Mouse (Mus musculus) limb, embryonic 14.5 days (tissue): Measurements from ENCODE around the gene Vash2. TPM values are rescaled to one million over a fixed set of nuclear protein-coding genes. Genes with fewer than 3 reads are reported as not detected.
A peak's percentile ranks its signal among the peaks of the same experiment; 100 is the strongest.

ENCODE experiments used
- ATAC-seq: fragments of 200-750 bp; cut with Nextera tagmentation; 2 replicates; pipeline ENCODE4 v1.8.0; 2017; ENCODE audit warnings: low read depth, moderate number of reproducible peaks, moderate TSS enrichment; ENCODE audit not compliant: low FRiP score
- DNase-seq: peaks from one replicate; pipeline ENCODE4 v3.0.0-alpha.2; 2015; ENCODE audit warnings: low spot score
- H3K27ac ChIP-seq: fragments of 300-500 bp; sonication (generic); replicated peaks from 2 replicates; pipeline ENCODE4 v1.5.1; 2014; ENCODE audit warnings: low read depth, mild to moderate bottlenecking, low read length, moderate library complexity, mixed read lengths
- H3K27me3 ChIP-seq: fragments of 300-500 bp; sonication (generic); 2 replicates; pipeline ENCODE4 v1.6.1; 2014; ENCODE audit warnings: low read length, mixed read lengths; ENCODE audit not compliant: control insufficient read depth, insufficient read depth
- H3K36me3 ChIP-seq: fragments of 300-500 bp; sonication (generic); 2 replicates; pipeline ENCODE4 v1.6.1; 2014; ENCODE audit warnings: mild to moderate bottlenecking, low read length, moderate library complexity, mixed read lengths; ENCODE audit not compliant: control insufficient read depth, insufficient read depth
- H3K4me1 ChIP-seq: fragments of 300-500 bp; sonication (generic); 2 replicates; pipeline ENCODE4 v1.6.1; 2014; ENCODE audit warnings: antibody characterized with exemption, low read length, mixed read lengths; ENCODE audit not compliant: control insufficient read depth, insufficient read depth
- H3K4me2 ChIP-seq: fragments of 300-500 bp; sonication (generic); replicated peaks from 2 replicates; pipeline ENCODE4 v1.6.1; 2014; ENCODE audit warnings: low read depth, mild to moderate bottlenecking, low read length, moderate library complexity; ENCODE audit not compliant: severe bottlenecking
- H3K4me3 ChIP-seq: fragments of 300-500 bp; sonication (generic); replicated peaks from 2 replicates; pipeline ENCODE4 v1.5.1; 2014; ENCODE audit warnings: low read length
- H3K9ac ChIP-seq: fragments of 300-500 bp; sonication (generic); 2 replicates; pipeline ENCODE4 v1.6.1; 2014; ENCODE audit warnings: mild to moderate bottlenecking, low read depth, low read length, moderate library complexity; ENCODE audit not compliant: severe bottlenecking
- H3K9me3 ChIP-seq: fragments of 300-500 bp; sonication (generic); 2 replicates; pipeline ENCODE4 v1.6.1; 2016; ENCODE audit warnings: low read length; ENCODE audit not compliant: control insufficient read depth
- POLR2A ChIP-seq: fragments of 200-500 bp; IDR thresholded peaks from 2 replicates; pipeline ENCODE4 v1.8.0; 2012; ENCODE audit warnings: inconsistent platforms, mild to moderate bottlenecking, moderate library complexity, borderline replicate concordance; ENCODE audit not compliant: insufficient read depth, insufficient read length; ENCODE audit errors: extremely low read depth
- WGBS: fragments of 180-500 bp; shearing (Covaris S2); extraction: QIAGEN DNeasy Blood & Tissue Kit; methylation state at CpG from one replicate; pipeline ENCODE4 v1.1.7; 2014; 5-methylcytosine and 5-hydroxymethylcytosine counted together
- polyA plus RNA-seq, 2 experiments: library from polyadenylated mRNA; depleted of rRNA in 1 of 2; stranded (reverse) in 1 of 2; unstranded in 1 of 2; fragments of >200 nt; fragmentation: Nextera tagmentation in 1 of 2; extraction: Ambion mirVana in 1 of 2; gene quantifications; 2 replicates each; pipeline versions ENCODE4 v1.2.1 to v1.2.3; 2012 to 2014

The Vash2 gene
- polyA plus RNA-seq, 2 experiments, result 40.1 to 64.7 TPM

GRCm38 (mm10) chr1:190939803-190940202 lies 39.3 kb downstream of the Vash2 start:
- no peak overlapping the region for H3K4me2 ChIP-seq
- no peak for DNase-seq
- ATAC-seq, result no peak
- H3K27ac ChIP-seq, result no peak overlapping the region
- no peaks in the 10 kb centered on the region for H3K4me1 ChIP-seq
- H3K4me3 ChIP-seq, result no peak overlapping the region
- WGBS, result 97% methylated on average over 7 of the region's 7 CpGs
- no peak overlapping the region for H3K9ac ChIP-seq
- no peak for TF ChIP-seq POLR2A
- no peaks in the 10 kb centered on the region for H3K9me3 ChIP-seq
- H3K36me3 ChIP-seq, result peaks cover 85% of the 10 kb centered on the region
- H3K27me3 ChIP-seq, result no peaks in the 10 kb centered on the region

DNA sequence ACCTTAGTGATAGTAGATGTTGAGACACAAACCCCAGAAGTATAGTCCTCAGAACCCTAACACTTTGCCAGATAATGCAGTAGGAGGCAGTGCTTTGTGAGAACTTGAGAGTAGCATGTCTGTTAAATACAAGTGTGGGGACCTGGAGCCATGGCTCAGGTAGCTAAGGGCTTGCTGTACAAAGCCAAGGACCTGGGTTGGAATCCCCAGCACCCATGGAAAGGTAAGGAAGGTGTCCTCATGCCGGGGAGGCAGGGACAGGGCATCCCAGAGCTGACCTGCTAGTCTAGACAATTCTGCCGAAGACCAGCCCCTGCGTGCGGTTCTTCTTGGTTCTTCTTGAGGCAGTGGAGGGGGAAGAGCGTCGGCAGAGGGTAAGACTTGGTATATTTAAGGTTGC lies 48.9 kb downstream of the Vash2 start:
- no peak for DNase-seq
- Histone ChIP-seq H3K27ac (no peak overlapping the region), H3K27me3 (no peaks in the 10 kb centered on the region), H3K4me1 (peaks cover 17% of the 10 kb centered on the region), H3K36me3 (peaks cover 24% of the 10 kb centered on the region), H3K4me3 (no peak overlapping the region), H3K9me3 (no peaks in the 10 kb centered on the region), H3K9ac (peak overlapping the region; percentile 21; the same call in 1 of the 2 replicates), H3K4me2 (no peak overlapping the region)
- no peak for TF ChIP-seq POLR2A
- no peak for ATAC-seq
- WGBS, result 72% methylated on average over 6 of the region's 6 CpGs

DNA sequence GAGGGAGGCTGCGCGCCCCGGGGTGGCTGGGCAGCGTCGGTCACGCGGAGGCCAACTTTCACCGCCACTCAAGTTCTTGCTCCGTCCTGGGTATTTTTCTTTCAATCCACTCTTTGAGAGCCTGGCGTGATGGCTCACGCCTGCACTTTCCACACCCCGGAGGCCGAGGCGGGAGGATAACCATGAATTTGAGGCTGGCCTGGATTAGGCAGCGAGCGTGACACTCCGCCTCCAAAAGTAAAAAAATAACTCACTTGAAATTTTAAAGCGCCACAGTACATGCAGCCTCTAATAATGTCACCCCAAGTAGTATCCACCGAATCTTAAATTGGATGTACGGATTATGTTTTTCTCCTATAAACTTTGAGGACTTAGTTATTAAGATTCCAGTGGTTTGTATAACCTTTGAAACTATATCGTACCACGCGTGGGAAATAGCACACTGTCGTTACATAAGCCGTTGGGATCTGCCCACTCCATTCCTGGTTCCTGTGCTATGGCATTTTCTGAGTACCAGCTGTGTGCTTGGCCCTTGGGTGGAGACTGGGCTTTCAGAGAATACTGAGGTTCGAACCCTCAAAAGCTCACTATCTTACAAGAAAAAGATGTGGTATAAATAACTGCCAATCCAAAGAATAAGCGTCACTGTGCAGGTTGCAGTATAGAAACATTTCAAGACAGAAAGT lies 49.9 kb downstream of the Vash2 start:
- ATAC-seq, result peak; percentile 38; the same call in 1 of the 2 replicates
- Histone ChIP-seq H3K4me1 (peaks cover 17% of the 10 kb centered on the region), H3K4me2 (peak overlapping the region; percentile 52), H3K36me3 (peaks cover 14% of the 10 kb centered on the region), H3K9ac (peak overlapping the region; percentile 91), H3K27me3 (no peaks in the 10 kb centered on the region), H3K9me3 (no peaks in the 10 kb centered on the region), H3K27ac (peak overlapping the region; percentile 98), H3K4me3 (peak overlapping the region; percentile 74)
- 6% methylated on average over 27 of the region's 27 CpGs for WGBS
- DNase-seq, result peak; percentile 35
- TF ChIP-seq POLR2A, result 0 out of 2 replicates have a peak, but pooled peaks have one; percentile 28

DNA sequence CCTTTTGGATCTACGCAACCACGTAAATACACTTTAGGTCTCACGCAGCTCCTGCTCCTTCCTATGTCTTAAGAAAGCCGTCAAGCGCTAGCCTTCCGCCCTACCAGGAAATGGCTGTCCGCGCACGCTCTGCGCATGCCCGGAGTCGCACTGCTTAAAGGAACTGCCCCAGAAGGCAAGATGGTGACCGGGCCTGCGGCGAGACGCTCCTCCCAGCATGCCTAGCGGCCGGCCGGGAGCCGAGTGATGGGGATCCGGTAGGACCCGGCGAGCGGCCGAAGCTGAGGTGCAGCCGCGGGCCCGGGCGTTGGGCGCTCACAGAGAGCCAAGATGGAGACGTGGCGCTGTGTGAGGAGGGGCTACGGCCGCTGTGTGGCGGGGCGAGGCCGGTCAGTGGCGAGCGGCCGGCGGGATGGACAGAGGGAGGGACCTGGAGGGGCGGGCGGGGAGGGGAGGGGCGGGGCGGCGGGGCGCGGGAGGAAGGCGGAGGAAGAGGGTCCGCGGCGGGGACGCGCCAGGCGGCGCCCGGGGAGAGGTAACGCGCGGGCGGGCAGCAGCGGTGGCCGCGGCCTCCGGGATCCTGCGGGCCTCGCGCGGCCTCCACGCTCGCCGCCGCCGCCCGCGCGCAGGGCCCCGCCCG lies 50.6 kb downstream of the Vash2 start:
- peak overlapping the region; percentile 98 for H3K27ac ChIP-seq
- peak overlapping the region; percentile 52 for H3K4me2 ChIP-seq
- peak overlapping the region; percentile 74 for H3K4me3 ChIP-seq
- no peaks in the 10 kb centered on the region for H3K27me3 ChIP-seq
- peak; percentile 98 for DNase-seq
- H3K9ac ChIP-seq, result peak overlapping the region; percentile 91
- H3K4me1 ChIP-seq, result peaks cover 17% of the 10 kb centered on the region
- 0% methylated on average over 26 of the region's 79 CpGs for WGBS
- peak; percentile 96 for ATAC-seq
- TF ChIP-seq POLR2A, result peak; percentile 87; the same call in 1 of the 2 replicates
- no peaks in the 10 kb centered on the region for H3K9me3 ChIP-seq
- H3K36me3 ChIP-seq, result peaks cover 7% of the 10 kb centered on the region; the same call in 1 of the 2 replicates

GRCm38 (mm10) chr1:190927751-190928369 lies 51.2 kb downstream of the Vash2 start:
- H3K4me1 ChIP-seq, result peaks cover 17% of the 10 kb centered on the region
- no peaks in the 10 kb centered on the region for H3K9me3 ChIP-seq
- H3K4me2 ChIP-seq, result peak overlapping the region; percentile 52
- H3K27ac ChIP-seq, result peak overlapping the region; percentile 98
- no peak for TF ChIP-seq POLR2A
- ATAC-seq (no peak; the same call in 1 of the 2 replicates), DNase-seq (no peak)
- H3K27me3 ChIP-seq, result no peaks in the 10 kb centered on the region
- H3K36me3 ChIP-seq, result peaks cover 4% of the 10 kb centered on the region; the same call in 1 of the 2 replicates
- H3K9ac ChIP-seq, result peak overlapping the region; percentile 91
- 21% methylated on average over 16 of the region's 16 CpGs for WGBS
- peak overlapping the region; percentile 74 for H3K4me3 ChIP-seq
